Mouse (Mus musculus) cortical plate, adult 2 months (tissue): ENCODE measurements around the gene Chil4. TPM values are rescaled to one million over a fixed set of nuclear protein-coding genes. Genes with fewer than 3 reads are reported as not detected.
"Not testable (repeated sequence)": the region's sequence is repeated elsewhere in the genome, so short reads cannot be mapped to it uniquely, and the experiment has no call there.

Experiments used
- H3K27ac ChIP-seq: fragments of 200-500 bp; 2 replicates; pipeline ENCODE4 v1.5.1; 2012; ENCODE audit warnings: low read length, control low read depth, inconsistent platforms; ENCODE audit not compliant: insufficient read depth
- H3K4me1 ChIP-seq: fragments of 200-500 bp; 2 replicates; pipeline ENCODE4 v1.6.1; 2011; ENCODE audit warnings: low read length; ENCODE audit not compliant: control insufficient read depth, insufficient read depth
- H3K4me3 ChIP-seq: fragments of 200-500 bp; 2 replicates; pipeline ENCODE4 v1.5.1; 2011; ENCODE audit warnings: mild to moderate bottlenecking, low read length, control low read depth; ENCODE audit not compliant: insufficient read depth
- CTCF ChIP-seq: fragments of 200-500 bp; IDR thresholded peaks from 2 replicates; pipeline ENCODE4 v1.5.1; 2011; ENCODE audit warnings: mild to moderate bottlenecking, control low read depth, low read length; ENCODE audit not compliant: insufficient read depth; ENCODE audit errors: extremely low read depth
- POLR2A ChIP-seq: fragments of 200-500 bp; IDR thresholded peaks from 2 replicates; pipeline ENCODE4 v1.6.1; 2011; ENCODE audit warnings: mild to moderate bottlenecking, low read length, control low read depth; ENCODE audit not compliant: insufficient read depth; ENCODE audit errors: extremely low read depth
- polyA plus RNA-seq: library from polyadenylated mRNA; depleted of rRNA; stranded (reverse); fragments of >200 nt; gene quantifications from 2 replicates; pipeline ENCODE4 v1.2.3, GENCODE M21; 2012; rRNA removed

Chil4 gene
- polyA plus RNA-seq: not detected in 2 replicates

- TF ChIP-seq POLR2A: no peak
- TF ChIP-seq CTCF: no peak
- Histone ChIP-seq H3K4me3 (no peak within 1 kb of the TSS), H3K4me1 (no peaks in the 10 kb centered on the region), H3K27ac (no peak within 1 kb of the TSS)
Measured at GRCm38 (mm10) chr3:106219407-106219806, at the start of gene Chil4. Gene Chil4 (minus strand): TSS chr3:106219507.

- TF ChIP-seq POLR2A: no peak
- TF ChIP-seq CTCF: no peak
- H3K4me1 ChIP-seq: no peaks in the 10 kb centered on the region
- H3K4me3 ChIP-seq: no peak overlapping the region
- no peak overlapping the region for H3K27ac ChIP-seq
Measured at GRCm38 (mm10) chr3:106265854-106266253, 46.5 kb upstream of the Chil4 start.

- TF ChIP-seq POLR2A: no peak
- TF ChIP-seq CTCF: no peak
- H3K27ac ChIP-seq: no peak overlapping the region
- no peak overlapping the region for H3K4me3 ChIP-seq
Measured at GRCm38 (mm10) chr3:106264854-106265253, 45.5 kb upstream of the Chil4 start.

GRCm38 (mm10) chr3:106257076-106257475 lies 37.8 kb upstream of the Chil4 start:
- H3K27ac ChIP-seq, H3K4me1 ChIP-seq, H3K4me3 ChIP-seq: not testable (repeated sequence)

More at GRCm38 (mm10) chr3:106264854-106265253, 45.5 kb upstream of the Chil4 start:
- no peaks in the 10 kb centered on the region for H3K4me1 ChIP-seq

GRCm38 (mm10) chr3:106252719-106253118 lies 33.4 kb upstream of the Chil4 start:
- H3K4me3 ChIP-seq: no peak overlapping the region
- H3K27ac ChIP-seq: no peak overlapping the region
- no peaks in the 10 kb centered on the region for H3K4me1 ChIP-seq
- no peak for TF ChIP-seq POLR2A
- TF ChIP-seq CTCF: no peak

GRCm38 (mm10) chr3:106250763-106251399 lies 31.6 kb upstream of the Chil4 start:
- not testable (repeated sequence) for H3K27ac ChIP-seq, H3K4me3 ChIP-seq, H3K4me1 ChIP-seq

- not testable (repeated sequence) for H3K27ac ChIP-seq, H3K4me3 ChIP-seq, H3K4me1 ChIP-seq
Measured at GRCm38 (mm10) chr3:106247369-106247768, 28.1 kb upstream of the Chil4 start.

- not testable (repeated sequence) for H3K4me1 ChIP-seq, H3K4me3 ChIP-seq, H3K27ac ChIP-seq
Measured at GRCm38 (mm10) chr3:106240210-106240609, 20.9 kb upstream of the Chil4 start.

- Histone ChIP-seq H3K4me3 (no peak overlapping the region), H3K27ac (no peak overlapping the region), H3K4me1 (no peaks in the 10 kb centered on the region)
- TF ChIP-seq POLR2A (no peak), CTCF (no peak)
Measured at GRCm38 (mm10) chr3:106239196-106239791, 20.0 kb upstream of the Chil4 start.

- not testable (repeated sequence) for H3K4me3 ChIP-seq, H3K4me1 ChIP-seq, H3K27ac ChIP-seq
Measured at GRCm38 (mm10) chr3:106223391-106223790, 4.1 kb upstream of the Chil4 start.

- TF ChIP-seq POLR2A (no peak), CTCF (no peak)
- H3K4me1 ChIP-seq: no peaks in the 10 kb centered on the region
- no peak overlapping the region for H3K4me3 ChIP-seq
- no peak overlapping the region for H3K27ac ChIP-seq
Measured at GRCm38 (mm10) chr3:106221625-106222265, 2.4 kb upstream of the Chil4 start.

GRCm38 (mm10) chr3:106218284-106218954 lies 888 bp downstream of the Chil4 start:
- not testable (repeated sequence) for H3K27ac ChIP-seq, H3K4me3 ChIP-seq, H3K4me1 ChIP-seq

- not testable (repeated sequence) for H3K4me3 ChIP-seq, H3K4me1 ChIP-seq, H3K27ac ChIP-seq
Measured at GRCm38 (mm10) chr3:106198030-106198429, 21.3 kb downstream of the Chil4 start.

GRCm38 (mm10) chr3:106197246-106197645 lies 22.1 kb downstream of the Chil4 start:
- not testable (repeated sequence) for H3K4me3 ChIP-seq

More at GRCm38 (mm10) chr3:106197246-106197645, 22.1 kb downstream of the Chil4 start:
- H3K27ac ChIP-seq, H3K4me1 ChIP-seq: not testable (repeated sequence)
